Mouse (Mus musculus): ENCODE measurements around the gene Capn13. TPM values are rescaled to one million over a fixed set of nuclear protein-coding genes. Genes with fewer than 3 reads are reported as not detected.

The Capn13 gene
- polyA plus RNA-seq, 1 experiment from 2014 or later: 1.7 TPM

GRCm38 (mm10) chr17:73277770-73278169 lies 122.9 kb downstream of the Capn13 start:
- 87% methylated on average over 4 of the region's 4 CpGs for WGBS
- ATAC-seq: no peak
- H3K9me3 ChIP-seq (ENCODE audit: control insufficient read depth): no peaks in the 10 kb centered on the region
- no peak overlapping the region for H3K9ac ChIP-seq (ENCODE audit: low read depth, low read length)
- H3K27ac ChIP-seq (ENCODE audit: low read depth, low read length): no peak overlapping the region
- no peaks in the 10 kb centered on the region for H3K27me3 ChIP-seq (replicated peaks; ENCODE audit: control insufficient read depth, insufficient read depth, low read length)
- peak; percentile 67 for TF ChIP-seq CTCF (IDR thresholded peaks at IDR 0.05; ENCODE audit: low read depth)
- no peak overlapping the region for H3K4me3 ChIP-seq (ENCODE audit: low read depth, low read length)
- H3K4me2 ChIP-seq (replicated peaks; ENCODE audit: low read depth): no peak overlapping the region
- no peaks in the 10 kb centered on the region for H3K36me3 ChIP-seq (ENCODE audit: control insufficient read depth, insufficient read depth)
- no peaks in the 10 kb centered on the region; the same call in 1 of the 2 replicates for H3K4me1 ChIP-seq (replicated peaks; ENCODE audit: control insufficient read depth, insufficient read depth, low read length)

- H3K27me3 ChIP-seq (replicated peaks; ENCODE audit: control insufficient read depth, insufficient read depth, low read length): no peaks in the 10 kb centered on the region
- TF ChIP-seq CTCF (IDR thresholded peaks at IDR 0.05; ENCODE audit: low read depth): no peak
- no peaks in the 10 kb centered on the region for H3K9me3 ChIP-seq (ENCODE audit: control insufficient read depth)
- H3K4me1 ChIP-seq (replicated peaks; ENCODE audit: control insufficient read depth, insufficient read depth, low read length): no peaks in the 10 kb centered on the region
- H3K4me2 ChIP-seq (replicated peaks; ENCODE audit: low read depth): no peak overlapping the region
- 77% methylated on average over 10 of the region's 10 CpGs for WGBS
- H3K27ac ChIP-seq (ENCODE audit: low read depth, low read length): no peak overlapping the region
- no peak for ATAC-seq
- no peak overlapping the region for H3K9ac ChIP-seq (ENCODE audit: low read depth, low read length)
- no peak overlapping the region for H3K4me3 ChIP-seq (ENCODE audit: low read depth, low read length)
- H3K36me3 ChIP-seq (ENCODE audit: control insufficient read depth, insufficient read depth): no peaks in the 10 kb centered on the region
Observed at GRCm38 (mm10) chr17:73275066-73275465, 125.6 kb downstream of the Capn13 start.

- ATAC-seq: no peak
- H3K4me1 ChIP-seq (replicated peaks; ENCODE audit: control insufficient read depth, insufficient read depth, low read length): no peaks in the 10 kb centered on the region
- H3K36me3 ChIP-seq (ENCODE audit: control insufficient read depth, insufficient read depth): no peaks in the 10 kb centered on the region
- WGBS: 73% methylated on average over 7 of the region's 7 CpGs
- H3K27me3 ChIP-seq (replicated peaks; ENCODE audit: control insufficient read depth, insufficient read depth, low read length): no peaks in the 10 kb centered on the region
- no peak overlapping the region for H3K4me2 ChIP-seq (replicated peaks; ENCODE audit: low read depth)
- TF ChIP-seq CTCF (IDR thresholded peaks at IDR 0.05; ENCODE audit: low read depth): no peak
- no peak overlapping the region for H3K27ac ChIP-seq (ENCODE audit: low read depth, low read length)
- H3K9ac ChIP-seq (ENCODE audit: low read depth, low read length): no peak overlapping the region
- no peaks in the 10 kb centered on the region for H3K9me3 ChIP-seq (ENCODE audit: control insufficient read depth)
- H3K4me3 ChIP-seq (ENCODE audit: low read depth, low read length): no peak overlapping the region
Observed at GRCm38 (mm10) chr17:73273809-73274208, 126.9 kb downstream of the Capn13 start.

- Histone ChIP-seq H3K27ac (ENCODE audit: low read depth, low read length) (no peak overlapping the region), H3K9ac (ENCODE audit: low read depth, low read length) (no peak overlapping the region), H3K27me3 (replicated peaks; ENCODE audit: control insufficient read depth, insufficient read depth, low read length) (no peaks in the 10 kb centered on the region), H3K36me3 (ENCODE audit: control insufficient read depth, insufficient read depth) (no peaks in the 10 kb centered on the region), H3K9me3 (ENCODE audit: control insufficient read depth) (no peaks in the 10 kb centered on the region), H3K4me3 (ENCODE audit: low read depth, low read length) (no peak overlapping the region), H3K4me2 (replicated peaks; ENCODE audit: low read depth) (no peak overlapping the region), H3K4me1 (replicated peaks; ENCODE audit: control insufficient read depth, insufficient read depth, low read length) (no peaks in the 10 kb centered on the region)
- ATAC-seq: no peak
- TF ChIP-seq CTCF (IDR thresholded peaks at IDR 0.05; ENCODE audit: low read depth): no peak
- WGBS: 90% methylated on average over 7 of the region's 7 CpGs
Observed at GRCm38 (mm10) chr17:73271797-73272600, 128.7 kb downstream of the Capn13 start.

- no peak overlapping the region for H3K9ac ChIP-seq (ENCODE audit: low read depth, low read length)
- WGBS: 69% methylated on average over 15 of the region's 15 CpGs
Observed at GRCm38 (mm10) chr17:73270871-73271796, 129.5 kb downstream of the Capn13 start.

GRCm38 (mm10) chr17:73263077-73263501 lies 137.6 kb downstream of the Capn13 start:
- TF ChIP-seq CTCF (IDR thresholded peaks at IDR 0.05; ENCODE audit: low read depth): no peak
- Histone ChIP-seq H3K4me1 (replicated peaks; ENCODE audit: control insufficient read depth, insufficient read depth, low read length) (no peaks in the 10 kb centered on the region), H3K9me3 (ENCODE audit: control insufficient read depth) (no peaks in the 10 kb centered on the region), H3K9ac (ENCODE audit: low read depth, low read length) (no peak overlapping the region), H3K27ac (ENCODE audit: low read depth, low read length) (no peak overlapping the region), H3K4me2 (replicated peaks; ENCODE audit: low read depth) (no peak overlapping the region), H3K4me3 (ENCODE audit: low read depth, low read length) (no peak overlapping the region), H3K27me3 (replicated peaks; ENCODE audit: control insufficient read depth, insufficient read depth, low read length) (no peaks in the 10 kb centered on the region), H3K36me3 (ENCODE audit: control insufficient read depth, insufficient read depth) (no peaks in the 10 kb centered on the region)
- ATAC-seq: no peak
- WGBS: 65% methylated on average over 8 of the region's 8 CpGs

More at GRCm38 (mm10) chr17:73270871-73271796, 129.5 kb downstream of the Capn13 start:
- no peak overlapping the region for H3K4me3 ChIP-seq (ENCODE audit: low read depth, low read length)
- H3K36me3 ChIP-seq (ENCODE audit: control insufficient read depth, insufficient read depth): no peaks in the 10 kb centered on the region
- H3K27ac ChIP-seq (ENCODE audit: low read depth, low read length): no peak overlapping the region
- no peak for ATAC-seq
- no peaks in the 10 kb centered on the region for H3K4me1 ChIP-seq (replicated peaks; ENCODE audit: control insufficient read depth, insufficient read depth, low read length)
- no peak for TF ChIP-seq CTCF (IDR thresholded peaks at IDR 0.05; ENCODE audit: low read depth)
- no peaks in the 10 kb centered on the region for H3K9me3 ChIP-seq (ENCODE audit: control insufficient read depth)
- no peaks in the 10 kb centered on the region for H3K27me3 ChIP-seq (replicated peaks; ENCODE audit: control insufficient read depth, insufficient read depth, low read length)
- H3K4me2 ChIP-seq (replicated peaks; ENCODE audit: low read depth): no peak overlapping the region
